Mouse (Mus musculus) G1E (cell line): Measurements from ENCODE around the gene Bicral.

ENCODE experiments used
- CTCF ChIP-seq: IDR thresholded peaks from 2 replicates; pipeline ENCODE4 v1.5.1; 2012; ENCODE audit warnings: low read depth, low read length, inconsistent platforms, mixed read lengths
- GATA1 ChIP-seq: IDR thresholded peaks from 2 replicates; pipeline ENCODE4 v1.6.1; 2012; ENCODE audit warnings: borderline replicate concordance, low read length, inconsistent platforms, mixed read lengths
- TAL1 ChIP-seq: conservative IDR thresholded peaks from 2 replicates; pipeline ENCODE4 v1.6.1; 2012; ENCODE audit warnings: low read depth, low read length, inconsistent platforms, mixed read lengths

DNA sequence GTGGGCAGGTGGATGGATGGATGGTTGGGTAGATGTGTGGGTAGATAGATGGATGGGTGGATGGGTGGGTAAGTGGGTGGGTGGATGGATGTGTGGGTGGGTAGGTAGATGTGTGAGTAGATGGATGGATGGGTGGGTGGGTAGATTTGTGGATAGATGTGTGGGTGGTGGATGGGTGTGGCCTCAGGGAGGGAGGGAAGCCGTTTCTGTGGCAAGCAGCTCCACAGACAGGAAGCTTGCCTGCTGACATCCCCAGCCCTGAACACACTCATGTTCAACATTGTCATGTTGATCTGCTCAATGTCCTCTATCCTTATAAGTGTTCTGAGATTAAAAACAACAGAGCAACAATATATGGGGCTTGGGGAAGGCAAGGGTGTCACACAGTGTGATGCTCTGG lies 12.6 kb upstream of the Bicral start:
- TF ChIP-seq GATA1 = no peak
- TF ChIP-seq TAL1 = no peak
- TF ChIP-seq CTCF = no peak
